9 mouse cellular contexts compared by ENCODE assay signal in the genomic region with DNA sequence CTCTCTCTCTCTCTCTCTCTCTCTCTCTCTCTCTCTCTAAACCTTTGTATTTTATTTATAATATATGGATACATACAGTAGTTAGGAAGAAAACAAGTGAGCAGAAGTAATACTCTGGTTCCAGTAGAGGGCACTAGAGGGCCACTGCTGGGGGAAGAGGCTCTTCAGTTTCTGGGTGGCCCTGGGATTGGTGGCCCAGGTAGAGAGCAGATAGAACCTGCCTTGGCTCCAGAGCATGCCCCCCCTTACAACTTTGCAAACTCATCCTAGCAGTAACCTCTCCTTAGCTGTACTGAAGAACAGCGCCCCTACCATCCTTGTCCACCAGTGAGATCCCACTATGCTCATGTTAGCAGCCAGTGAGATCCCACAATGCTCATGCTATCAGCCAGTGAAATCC.
A peak's percentile ranks its signal among the peaks of the same experiment; 100 is the strongest.
DNase-seq lines count a peak whose midpoint lies in the region; ATAC-seq and TF ChIP-seq lines count a peak whose summit lies in the region.
"Had no signal": no experiment of that assay in that cellular context is flagged by ENCODE, and none has a peak within 500 bp of the region (broad histone marks: within the 10 kb centered on the region; RNA-seq: fewer than 3 reads in every experiment).

No protein-coding gene starts in this region.

- no peak overlapping the region for H3K27ac ChIP-seq in kidney, adult 2 months (ENCODE audit: insufficient read depth, low read depth, low read length)
- H3K27ac ChIP-seq in hindbrain, embryonic 15.5 days (replicated peaks), result no peak overlapping the region
- H3K27ac ChIP-seq in liver, adult 2 months (replicated peaks; ENCODE audit: insufficient read depth, low read depth, low read length), result no peak overlapping the region
- H3K27ac ChIP-seq: limb, embryonic 15.5 days had no signal

- WGBS in kidney, adult 2 months, result 67% methylated on average over 1 of the region's 1 CpGs
- WGBS in hindbrain, embryonic 15.5 days, result 35% methylated on average over 1 of the region's 1 CpGs
- WGBS in liver, adult 2 months, result 89% methylated on average over 1 of the region's 1 CpGs

- TF ChIP-seq POLR2A in kidney, adult 2 months (IDR thresholded peaks at IDR 0.05; ENCODE audit: low read depth, low read length), result no peak
- no peak for TF ChIP-seq POLR2A in liver, adult 2 months (IDR thresholded peaks at IDR 0.05; ENCODE audit: extremely low read depth, insufficient read depth, low read length)

- H3K36me3 ChIP-seq in kidney, adult 2 months (ENCODE audit: control insufficient read depth, insufficient read depth, low read length), result no peaks in the 10 kb centered on the region
- no peaks in the 10 kb centered on the region for H3K36me3 ChIP-seq in hindbrain, embryonic 15.5 days
- H3K36me3 ChIP-seq in liver, adult 2 months (ENCODE audit: control insufficient read depth, insufficient read depth, low read length), result no peaks in the 10 kb centered on the region
- H3K36me3 ChIP-seq: limb, embryonic 15.5 days had no signal

- H3K79me2 ChIP-seq in liver, adult 2 months (ENCODE audit: control insufficient read depth, insufficient read depth, low read length), result no peaks in the 10 kb centered on the region

- no peaks in the 10 kb centered on the region for H3K9me3 ChIP-seq in hindbrain, embryonic 15.5 days
- H3K9me3 ChIP-seq: limb, embryonic 15.5 days had no signal

- ATAC-seq in hindbrain, embryonic 15.5 days (ENCODE audit: low FRiP score, low read depth), result 0 out of 2 replicates have a peak, but pooled peaks have one; percentile 38

- no peak overlapping the region for H3K4me2 ChIP-seq in hindbrain, embryonic 15.5 days
- H3K4me2 ChIP-seq: limb, embryonic 15.5 days had no signal

- DNase-seq in kidney, adult 2 months, result peak; percentile 44
- DNase-seq in kidney, adult 11 months, result no peak
- peak; percentile 73 for DNase-seq in ZHBTc4 (ENCODE audit: low read depth, low spot score)
- DNase-seq in embryo, embryonic 9.5 days (ENCODE audit: extremely low spot score), result peak; percentile 49
- peak; percentile 34 for DNase-seq in liver, adult 2 months (ENCODE audit: extremely low read depth, low read depth, low spot score)
- peak; percentile 29 for DNase-seq in neural tube, embryonic 10.5 days (ENCODE audit: extremely low spot score, low spot score)
- peak; percentile 75 for DNase-seq in thymus, postnatal 14 days

- TF ChIP-seq CTCF in kidney, adult 2 months (conservative IDR thresholded peaks at IDR 0.05; ENCODE audit: insufficient read depth, insufficient read length, low read depth, low read length), result peak; percentile 61
- peak; percentile 71 for TF ChIP-seq CTCF in liver, adult 2 months (IDR thresholded peaks at IDR 0.05; ENCODE audit: low read depth, low read length)

- H3K27me3 ChIP-seq in kidney, adult 2 months (replicated peaks; ENCODE audit: control insufficient read depth, insufficient read depth, low read length), result no peaks in the 10 kb centered on the region
- H3K27me3 ChIP-seq in hindbrain, embryonic 15.5 days, result no peaks in the 10 kb centered on the region
- no peaks in the 10 kb centered on the region for H3K27me3 ChIP-seq in liver, adult 2 months (ENCODE audit: control insufficient read depth, insufficient read depth, low read length)
- H3K27me3 ChIP-seq: limb, embryonic 15.5 days had no signal

- H3K9ac ChIP-seq in hindbrain, embryonic 15.5 days, result no peak overlapping the region
- H3K9ac ChIP-seq in liver, adult 2 months (ENCODE audit: low read depth, low read length), result no peak overlapping the region
- H3K9ac ChIP-seq: limb, embryonic 15.5 days had no signal

- H3K4me3 ChIP-seq in kidney, adult 2 months (ENCODE audit: insufficient read depth, low read depth, low read length), result no peak overlapping the region
- H3K4me3 ChIP-seq in hindbrain, embryonic 15.5 days, result no peak overlapping the region
- no peak overlapping the region for H3K4me3 ChIP-seq in liver, adult 2 months (ENCODE audit: insufficient read depth, low read depth, low read length)
- H3K4me3 ChIP-seq: limb, embryonic 15.5 days had no signal

- H3K4me1 ChIP-seq in kidney, adult 2 months (ENCODE audit: control insufficient read depth, insufficient read depth, low read length), result no peaks in the 10 kb centered on the region; the same call in 1 of the 2 replicates
- no peaks in the 10 kb centered on the region for H3K4me1 ChIP-seq in hindbrain, embryonic 15.5 days (replicated peaks)
- peaks cover 7% of the 10 kb centered on the region for H3K4me1 ChIP-seq in liver, adult 2 months (ENCODE audit: control insufficient read depth, insufficient read depth, low read length)
- H3K4me1 ChIP-seq: limb, embryonic 15.5 days had no signal
